Mouse (Mus musculus) stomach, embryonic 14.5 days (tissue): ENCODE results near the gene Igsf23. TPM values are rescaled to one million over a fixed set of nuclear protein-coding genes. Genes with fewer than 3 reads are reported as not detected.
"Not testable (repeated sequence)": the region's sequence is repeated elsewhere in the genome, so short reads cannot be mapped to it uniquely, and the experiment has no call there.

Experiments
- ATAC-seq: fragments of 200-750 bp; cut with Nextera tagmentation; 2 replicates; pipeline ENCODE4 v1.8.0; 2017; ENCODE audit warnings: low read depth, moderate TSS enrichment; ENCODE audit not compliant: insufficient number of reproducible peaks, insufficient read depth, low FRiP score
- H3K27ac ChIP-seq: fragments of 300-500 bp; sonication (generic); 2 replicates; pipeline ENCODE4 v1.5.1; 2014; ENCODE audit warnings: mild to moderate bottlenecking, low read length, moderate library complexity, mixed read lengths
- H3K27me3 ChIP-seq: fragments of 300-500 bp; sonication (generic); 2 replicates; pipeline ENCODE4 v1.6.1; 2014; ENCODE audit warnings: low read length, control low read depth, mixed read lengths; ENCODE audit not compliant: control insufficient read depth, insufficient read depth
- H3K36me3 ChIP-seq: fragments of 300-500 bp; sonication (generic); 2 replicates; pipeline ENCODE4 v1.6.1; 2014; ENCODE audit warnings: mild to moderate bottlenecking, control low read depth, low read length, moderate library complexity, mixed read lengths; ENCODE audit not compliant: control insufficient read depth, insufficient read depth
- H3K4me1 ChIP-seq: fragments of 300-500 bp; sonication (generic); 2 replicates; pipeline ENCODE4 v1.6.1; 2014; ENCODE audit warnings: low read length, control low read depth, mixed read lengths; ENCODE audit not compliant: control insufficient read depth, insufficient read depth
- H3K4me2 ChIP-seq: fragments of 300-500 bp; sonication (generic); replicated peaks from 2 replicates; pipeline ENCODE4 v1.6.1; 2014; ENCODE audit warnings: low read depth, low read length, control low read depth
- H3K4me3 ChIP-seq: fragments of 300-500 bp; sonication (generic); 2 replicates; pipeline ENCODE4 v1.5.1; 2014; ENCODE audit warnings: low read depth, low read length, control low read depth
- H3K9ac ChIP-seq: fragments of 300-500 bp; sonication (generic); replicated peaks from 2 replicates; pipeline ENCODE4 v1.6.1; 2014; ENCODE audit warnings: low read depth, mild to moderate bottlenecking, control low read depth, low read length, moderate library complexity, mixed read lengths
- H3K9me3 ChIP-seq: fragments of 300-500 bp; sonication (generic); 2 replicates; pipeline ENCODE4 v1.6.1; 2016; ENCODE audit warnings: low read depth, low read length, control low read depth; ENCODE audit not compliant: control insufficient read depth
- WGBS: fragments of 180-500 bp; shearing (Covaris S2); extraction: QIAGEN DNeasy Blood & Tissue Kit; methylation state at CpG from one replicate; pipeline ENCODE4 v1.1.7; 2014; 5-methylcytosine and 5-hydroxymethylcytosine counted together
- polyA plus RNA-seq: library from polyadenylated mRNA; unstranded; fragments of >200 nt; fragmentation: Nextera tagmentation; extraction: Ambion mirVana; gene quantifications from 2 replicates; pipeline ENCODE4 v1.2.1, GENCODE M21; 2014

Gene Igsf23
- polyA plus RNA-seq, 1 experiment from 2014 or later, result 0.71 TPM

DNA sequence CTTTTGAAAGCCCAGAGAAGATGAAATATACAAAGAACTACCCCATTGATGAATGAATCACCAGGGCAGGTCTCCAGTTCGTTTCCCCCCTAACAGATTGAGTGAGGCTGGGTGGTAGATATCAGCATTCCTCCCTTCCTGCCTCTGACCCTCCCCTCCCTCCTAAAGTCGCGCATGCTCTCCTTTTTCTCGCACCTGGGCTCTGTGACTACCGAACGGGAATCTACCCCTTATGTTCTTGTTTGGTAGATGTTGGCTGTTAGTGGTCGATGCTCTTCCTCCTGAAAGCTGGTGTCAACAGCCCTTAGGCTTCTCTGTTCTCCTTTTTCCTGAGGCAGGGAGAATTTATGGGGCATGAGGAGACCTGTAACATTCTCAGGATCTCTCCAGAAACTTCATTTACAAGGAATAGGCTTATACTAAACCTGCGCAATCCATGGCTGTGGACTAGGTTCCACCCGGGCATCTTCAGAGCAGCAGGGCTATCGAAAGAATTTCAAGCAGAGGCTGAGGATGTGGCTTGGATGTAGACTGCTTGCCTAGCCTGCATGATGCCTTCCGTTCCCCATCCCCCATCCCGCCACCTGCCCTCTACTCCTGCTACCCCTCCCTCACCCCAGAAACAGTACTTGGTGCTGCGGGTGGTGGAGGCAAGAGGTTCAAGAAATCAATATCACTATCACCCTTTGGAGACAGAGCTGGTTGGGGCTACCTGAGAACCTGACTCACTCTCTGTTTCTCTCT lies 18.3 kb downstream of the Igsf23 start:
- H3K4me3 ChIP-seq, result no peak overlapping the region
- WGBS, result 16% methylated on average over 13 of the region's 13 CpGs
- H3K9ac ChIP-seq, result no peak overlapping the region
- no peak overlapping the region for H3K27ac ChIP-seq
- ATAC-seq, result no peak
- no peaks in the 10 kb centered on the region for H3K9me3 ChIP-seq
- H3K27me3 ChIP-seq, result peaks cover 3% of the 10 kb centered on the region; the same call in 1 of the 2 replicates
- no peak overlapping the region for H3K4me2 ChIP-seq
- no peaks in the 10 kb centered on the region for H3K4me1 ChIP-seq
- no peaks in the 10 kb centered on the region for H3K36me3 ChIP-seq

DNA sequence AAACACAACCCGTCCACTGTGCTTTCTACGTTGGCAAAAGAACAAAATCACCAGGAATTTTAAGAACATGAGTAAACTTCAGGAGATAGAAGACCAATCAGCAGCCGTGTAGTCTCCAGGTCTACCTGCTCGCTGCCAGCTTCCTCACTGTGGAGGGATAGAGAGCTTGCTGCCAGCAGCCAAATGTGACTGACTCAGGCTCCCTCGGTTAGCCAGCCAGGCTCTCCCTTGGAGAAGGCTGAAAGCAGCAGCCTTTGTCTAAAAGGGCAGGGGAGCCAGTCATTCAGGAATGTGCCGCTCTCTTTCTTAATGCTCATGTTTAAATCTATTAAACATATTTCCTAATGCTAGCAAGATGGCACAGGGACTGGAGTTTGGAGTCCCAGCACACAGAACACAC lies 20.1 kb downstream of the Igsf23 start:
- not testable (repeated sequence) for ATAC-seq, H3K4me2 ChIP-seq, H3K9me3 ChIP-seq, H3K9ac ChIP-seq, H3K36me3 ChIP-seq, H3K4me3 ChIP-seq, H3K27ac ChIP-seq, H3K4me1 ChIP-seq, H3K27me3 ChIP-seq
- 72% methylated on average over 6 of the region's 6 CpGs for WGBS

DNA sequence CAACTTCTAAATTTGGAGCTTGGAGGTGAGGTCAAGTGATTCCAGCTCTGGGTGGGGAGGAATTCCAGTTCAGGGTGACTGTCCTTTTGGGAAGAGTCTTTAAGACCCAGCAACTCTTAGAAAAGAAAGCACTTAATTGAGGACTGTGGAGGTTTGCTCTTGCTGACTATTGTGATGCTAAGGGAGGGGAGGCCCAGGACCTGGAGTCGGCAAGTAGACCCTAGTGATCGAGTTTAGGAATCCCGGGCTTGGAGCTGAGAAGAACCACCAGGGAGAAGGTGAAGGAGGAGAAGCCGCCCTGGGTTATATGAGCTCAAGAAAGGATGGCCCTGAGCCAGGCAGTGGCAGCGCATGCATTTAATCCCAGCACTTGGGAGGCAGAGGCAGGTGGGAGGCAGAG lies 22.1 kb downstream of the Igsf23 start:
- Histone ChIP-seq H3K9me3 (no peaks in the 10 kb centered on the region), H3K27ac (no peak overlapping the region), H3K4me3 (no peak overlapping the region), H3K4me1 (no peaks in the 10 kb centered on the region), H3K4me2 (no peak overlapping the region), H3K36me3 (no peaks in the 10 kb centered on the region), H3K9ac (no peak overlapping the region), H3K27me3 (peaks cover 3% of the 10 kb centered on the region; the same call in 1 of the 2 replicates)
- no peak for ATAC-seq
- WGBS, result 74% methylated on average over 5 of the region's 5 CpGs

DNA sequence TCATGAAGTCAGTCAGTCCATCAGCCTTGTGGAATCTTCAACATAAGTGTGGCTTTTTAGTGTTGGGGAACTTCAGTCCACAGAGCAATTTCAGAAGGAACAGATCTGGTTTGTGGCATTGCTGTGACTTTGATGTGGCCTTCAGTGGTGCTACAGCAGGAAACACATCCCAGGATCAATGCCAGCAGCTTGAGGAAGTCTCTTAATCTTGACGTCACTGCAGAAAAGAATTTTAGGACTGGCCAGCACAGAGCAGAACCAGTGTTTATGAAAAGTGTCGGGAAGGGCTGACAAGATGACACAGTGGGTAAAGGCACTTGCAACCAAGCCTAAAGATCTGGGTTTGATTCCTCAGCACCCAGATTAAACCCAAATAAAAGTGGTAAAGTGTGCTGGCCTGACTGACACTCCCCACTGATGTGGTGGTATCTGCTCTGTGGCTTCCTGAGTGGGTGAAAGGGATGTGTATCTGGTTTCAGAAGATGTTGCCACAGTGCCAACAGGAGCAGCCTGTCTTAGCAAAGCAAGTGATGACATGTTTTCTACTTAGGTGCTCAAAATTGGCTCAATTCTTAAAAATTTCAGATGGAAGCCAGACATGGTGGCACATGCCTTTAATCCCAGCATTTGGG lies 23.6 kb downstream of the Igsf23 start:
- Histone ChIP-seq H3K36me3 (no peaks in the 10 kb centered on the region), H3K9ac (no peak overlapping the region), H3K4me3 (no peak overlapping the region), H3K27me3 (peaks cover 3% of the 10 kb centered on the region; the same call in 1 of the 2 replicates), H3K27ac (no peak overlapping the region), H3K4me1 (no peaks in the 10 kb centered on the region), H3K4me2 (no peak overlapping the region), H3K9me3 (no peaks in the 10 kb centered on the region)
- ATAC-seq, result no peak
- 35% methylated on average over 2 of the region's 2 CpGs for WGBS

DNA sequence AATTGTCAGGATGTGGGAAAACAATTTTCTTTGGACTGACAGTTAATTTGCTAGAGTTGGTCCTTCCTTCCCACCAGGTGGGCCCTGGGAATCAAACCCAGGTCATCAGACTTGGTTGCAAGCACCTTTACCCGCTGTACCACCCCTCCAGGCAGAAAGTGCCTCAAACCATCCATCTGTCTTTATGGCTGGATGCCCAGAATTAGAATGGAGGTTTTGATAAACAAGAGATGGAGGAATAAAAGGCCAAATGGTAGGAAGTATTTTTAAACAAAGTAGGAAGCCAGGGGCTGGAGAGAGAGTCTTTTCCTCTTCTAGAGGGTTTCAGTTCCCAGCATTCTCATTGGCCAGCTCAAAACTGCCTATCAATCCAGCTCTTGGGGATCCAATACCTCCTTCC lies 25.2 kb downstream of the Igsf23 start:
- Histone ChIP-seq H3K9ac (no peak overlapping the region), H3K27me3 (no peaks in the 10 kb centered on the region), H3K36me3 (no peaks in the 10 kb centered on the region), H3K27ac (no peak overlapping the region), H3K4me3 (no peak overlapping the region), H3K9me3 (no peaks in the 10 kb centered on the region), H3K4me1 (0 out of 2 replicates have a peak, but pooled peaks cover 2% of the 10 kb centered on the region), H3K4me2 (no peak overlapping the region)
- WGBS, result 45% methylated on average over 1 of the region's 1 CpGs
- ATAC-seq, result no peak

DNA sequence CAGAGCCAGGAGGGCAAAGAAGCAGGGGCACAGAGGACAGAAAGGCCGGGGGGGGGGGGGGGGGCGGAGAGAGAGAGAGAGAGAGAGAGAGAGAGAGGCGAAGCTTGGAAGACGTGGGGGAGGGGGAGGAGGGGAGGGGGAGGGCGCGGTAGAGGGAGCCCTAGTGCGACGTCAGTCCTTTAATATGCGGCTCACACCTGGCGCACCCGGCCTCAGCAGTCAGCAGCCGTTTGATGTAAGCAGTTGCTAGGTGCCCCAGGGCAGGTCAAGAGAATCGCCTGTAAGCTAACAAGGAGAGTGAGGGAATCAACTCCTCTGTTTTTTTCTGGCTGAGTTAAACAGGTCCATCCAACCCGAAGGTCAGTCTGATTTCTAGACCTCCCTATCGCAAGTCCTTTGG lies 26.8 kb downstream of the Igsf23 start:
- no peak for ATAC-seq
- Histone ChIP-seq H3K4me1 (0 out of 2 replicates have a peak, but pooled peaks cover 2% of the 10 kb centered on the region), H3K9me3 (no peaks in the 10 kb centered on the region), H3K36me3 (no peaks in the 10 kb centered on the region), H3K9ac (no peak overlapping the region), H3K27me3 (no peaks in the 10 kb centered on the region), H3K27ac (no peak overlapping the region), H3K4me3 (no peak overlapping the region), H3K4me2 (no peak overlapping the region)
- WGBS, result 4% methylated on average over 12 of the region's 15 CpGs

DNA sequence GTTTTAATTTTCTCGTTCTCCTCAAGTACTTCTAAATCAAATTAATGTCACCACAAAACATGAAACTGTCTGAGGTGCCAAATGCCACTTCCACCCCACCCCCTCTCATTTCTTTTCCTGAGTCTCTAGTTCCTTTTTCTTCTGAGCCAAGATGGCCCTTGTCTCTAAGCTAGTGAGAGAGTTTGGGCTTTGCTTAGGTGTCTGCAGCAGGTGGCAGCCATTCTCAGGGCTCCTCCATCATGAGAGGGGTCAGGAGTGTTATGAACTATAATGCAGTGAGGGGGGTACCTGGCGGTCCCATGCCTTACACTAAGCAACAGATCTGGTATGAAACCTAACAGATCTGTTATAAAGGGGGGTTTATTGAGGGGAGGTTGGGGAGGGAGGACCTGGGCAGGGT lies 27.2 kb downstream of the Igsf23 start:
- H3K4me2 ChIP-seq, result no peak overlapping the region
- 0 out of 2 replicates have a peak, but pooled peaks cover 2% of the 10 kb centered on the region for H3K4me1 ChIP-seq
- H3K36me3 ChIP-seq, result no peaks in the 10 kb centered on the region; the same call in 1 of the 2 replicates
- H3K27ac ChIP-seq, result no peak overlapping the region
- no peaks in the 10 kb centered on the region for H3K27me3 ChIP-seq
- no peak overlapping the region for H3K9ac ChIP-seq
- no peak overlapping the region for H3K4me3 ChIP-seq
- no peak for ATAC-seq
- WGBS, result 39% methylated on average over 2 of the region's 2 CpGs
- H3K9me3 ChIP-seq, result no peaks in the 10 kb centered on the region

DNA sequence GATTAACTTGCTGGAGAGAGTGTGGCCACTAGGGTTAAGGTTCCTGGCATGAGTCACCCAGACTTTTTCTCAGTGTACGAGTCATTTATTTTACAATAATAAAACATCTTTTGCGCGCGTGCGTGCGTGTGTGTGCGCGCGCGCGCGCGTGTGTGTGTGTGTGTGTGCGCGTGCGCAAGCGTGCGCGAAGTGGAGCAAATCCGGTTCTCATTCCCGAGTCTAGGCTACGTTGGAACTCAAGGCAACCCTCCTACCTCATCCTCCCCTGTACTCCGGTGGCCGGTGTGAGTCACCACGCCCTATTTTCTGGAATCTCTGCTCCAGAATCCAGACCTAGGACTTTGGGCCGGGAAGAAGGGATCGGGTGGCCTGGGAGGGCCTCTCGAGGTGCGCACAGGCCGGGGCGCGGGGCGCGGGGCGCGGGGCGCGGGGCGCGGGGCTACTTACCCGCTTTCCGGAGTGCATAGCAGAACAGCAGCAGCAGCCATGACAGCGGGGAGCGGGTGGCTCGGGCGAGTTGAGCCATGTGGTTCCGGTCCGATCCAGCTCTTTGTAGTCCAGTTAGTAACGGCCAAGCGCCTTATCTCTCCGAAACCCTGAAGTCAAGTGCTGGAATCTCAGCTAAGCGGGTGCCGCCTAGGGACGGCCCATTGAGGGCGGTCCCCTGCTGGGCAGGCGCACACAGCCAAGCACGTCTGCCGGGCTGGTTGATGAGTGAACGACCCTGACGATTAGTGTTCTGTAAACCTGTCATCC lies 29.9 kb downstream of the Igsf23 start, which contains the start of gene Pvr:
Gene Pvr, minus strand, starts transcription at position 655 of the 756 bp plus-strand sequence.
- Histone ChIP-seq H3K4me1 (0 out of 2 replicates have a peak, but pooled peaks cover 2% of the 10 kb centered on the region), H3K36me3 (peaks cover 14% of the 10 kb centered on the region), H3K4me3 (peak within 1 kb of the TSS; percentile 71), H3K27ac (peak within 1 kb of the TSS; percentile 82), H3K9ac (peak within 1 kb of the TSS; percentile 61), H3K4me2 (peak within 1 kb of the TSS; percentile 46), H3K9me3 (no peaks in the 10 kb centered on the region), H3K27me3 (no peaks in the 10 kb centered on the region)
- ATAC-seq, result peak; percentile 89
- WGBS, result 1% methylated on average over 60 of the region's 60 CpGs
